In the genomic region with DNA sequence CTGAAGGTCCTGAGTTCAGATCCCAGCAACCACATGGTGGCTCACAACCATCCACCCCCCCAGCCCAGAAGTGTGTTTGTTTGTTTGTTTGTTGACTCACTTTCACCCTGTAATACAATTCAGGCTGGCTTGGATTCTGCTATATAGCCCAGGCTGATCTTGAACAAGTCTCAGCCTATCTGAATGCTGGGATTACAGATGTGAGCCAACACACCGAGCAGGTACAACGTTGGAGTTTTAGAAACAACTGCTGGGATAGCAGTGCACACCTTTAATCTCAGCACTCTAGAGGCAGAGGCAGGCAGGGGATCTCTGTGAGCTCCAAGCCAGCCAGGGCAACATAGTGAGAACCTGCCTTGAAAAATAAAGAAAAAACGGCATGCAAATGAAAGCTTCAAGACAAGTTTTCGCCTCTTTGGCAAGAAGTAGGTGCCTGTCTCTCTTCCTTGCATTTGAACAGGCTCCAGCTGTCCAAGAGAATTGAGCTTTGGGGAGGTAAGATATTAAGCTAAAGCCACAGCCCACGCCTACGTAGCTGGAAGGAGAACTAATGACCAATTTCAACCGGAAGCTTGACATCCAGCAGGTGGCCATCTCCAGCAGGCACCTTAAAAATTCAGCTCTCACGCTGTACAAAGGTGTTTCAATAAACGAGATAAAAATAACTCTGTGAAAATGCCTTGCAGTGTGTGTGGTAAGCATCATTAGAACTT, we compare ENCODE assay signal across 8 mouse cellular contexts. TPM values are rescaled to one million over a fixed set of nuclear protein-coding genes. Genes with fewer than 3 reads are reported as not detected.
DNase-seq lines count a peak whose midpoint lies in the region; ATAC-seq lines count a peak whose summit lies in the region.

No protein-coding gene starts in this region.

- WGBS in hindbrain, embryonic 15.5 days = 10% methylated on average over 9 of the region's 9 CpGs
- 13% methylated on average over 9 of the region's 9 CpGs for WGBS in liver, embryonic 12.5 days (ENCODE audit: insufficient replicate concordance)

- H3K9me3 ChIP-seq in hindbrain, embryonic 15.5 days = no peaks in the 10 kb centered on the region
- no peaks in the 10 kb centered on the region for H3K9me3 ChIP-seq in liver, embryonic 12.5 days (replicated peaks)

- peak overlapping the region; percentile 98 for H3K27ac ChIP-seq in hindbrain, embryonic 15.5 days (replicated peaks)
- H3K27ac ChIP-seq in liver, embryonic 12.5 days = no peak overlapping the region

- peak; percentile 61 for DNase-seq in cerebellum, adult 9-11 months
- DNase-seq in cerebellum, adult 11 months = no peak
- peak; percentile 39 to 47 for DNase-seq in cerebellum, postnatal 25 days
- no peak for DNase-seq in frontal cortex, adult 2 months (ENCODE audit: extremely low spot score in 1 of 2, low spot score in 1 of 2)
- no peak for DNase-seq in frontal cortex, postnatal 36 days (ENCODE audit: low spot score in 2 of 2)
- no peak for DNase-seq in ovary, postnatal 36 days (ENCODE audit: low spot score)

- ATAC-seq in hindbrain, embryonic 15.5 days (ENCODE audit: low FRiP score, low read depth) = no peak
- no peak for ATAC-seq in liver, embryonic 12.5 days

- no peaks in the 10 kb centered on the region for H3K36me3 ChIP-seq in hindbrain, embryonic 15.5 days
- H3K36me3 ChIP-seq in liver, embryonic 12.5 days = no peaks in the 10 kb centered on the region

- peak overlapping the region; percentile 78 for H3K4me3 ChIP-seq in hindbrain, embryonic 15.5 days
- H3K4me3 ChIP-seq in liver, embryonic 12.5 days = peak overlapping the region; percentile 59

- H3K4me1 ChIP-seq in hindbrain, embryonic 15.5 days (replicated peaks) = peaks cover 23% of the 10 kb centered on the region
- H3K4me1 ChIP-seq in liver, embryonic 12.5 days = peaks cover 14% of the 10 kb centered on the region

- peak overlapping the region; percentile 60 for H3K4me2 ChIP-seq in hindbrain, embryonic 15.5 days
- H3K4me2 ChIP-seq in liver, embryonic 12.5 days = peak overlapping the region; percentile 85

- H3K9ac ChIP-seq in hindbrain, embryonic 15.5 days = peak overlapping the region; percentile 77
- no peak overlapping the region for H3K9ac ChIP-seq in liver, embryonic 12.5 days

- H3K27me3 ChIP-seq in hindbrain, embryonic 15.5 days = no peaks in the 10 kb centered on the region
- H3K27me3 ChIP-seq in liver, embryonic 12.5 days (replicated peaks) = peaks cover 75% of the 10 kb centered on the region

RNA-seq across cellular contexts. Expression of a gene that starts 1.0 kb away (rescaled TPM):
- polyA plus RNA-seq in hindbrain, embryonic 15.5 days (2015; fragmentation: Nextera tagmentation; extraction: Ambion mirVana) = 936 and 1,059 TPM in 2 replicates
- 0.24 and 0.42 TPM in 2 replicates for polyA plus RNA-seq in liver, embryonic 12.5 days (2016; fragmentation: Nextera tagmentation; extraction: Ambion mirVana)
- 232 and 238 TPM in 2 replicates for polyA plus RNA-seq in frontal cortex, adult 2 months (2012; rRNA removed)

RNA-seq across cellular contexts. Expression of a gene that starts 44.1 kb away (rescaled TPM):
- polyA plus RNA-seq in hindbrain, embryonic 15.5 days (2015; fragmentation: Nextera tagmentation; extraction: Ambion mirVana) = not detected in 2 replicates
- polyA plus RNA-seq in liver, embryonic 12.5 days (2016; fragmentation: Nextera tagmentation; extraction: Ambion mirVana) = not detected in 2 replicates
- polyA plus RNA-seq in frontal cortex, adult 2 months (2012; rRNA removed) = not detected in 2 replicates

Comparison
In these comparisons a context has a peak if more than half of its experiments do, and no peak if none do; other contexts are left out.
1. DNase-seq: peak in cerebellum, adult 9-11 months (single experiment) and cerebellum, postnatal 25 days (2 of 2); none in cerebellum, adult 11 months (single experiment), frontal cortex, adult 2 months (0 of 2), frontal cortex, postnatal 36 days (0 of 2) and ovary, postnatal 36 days (single experiment).
2. RNA of a gene that starts 1.0 kb away (polyA plus RNA-seq): 936 to 1,059 TPM in hindbrain, embryonic 15.5 days and 232 to 238 TPM in frontal cortex, adult 2 months; 0.24 to 0.42 TPM in liver, embryonic 12.5 days; every median in the first group is over 100 times any median in the second.